Mouse (Mus musculus) cortical plate, adult 2 months (tissue): Measurements from ENCODE around the gene Pex26.

Experiments
- CTCF ChIP-seq: fragments of 200-500 bp; IDR thresholded peaks from 2 replicates; pipeline ENCODE4 v1.5.1; 2011; ENCODE audit warnings: mild to moderate bottlenecking, control low read depth, low read length; ENCODE audit not compliant: insufficient read depth; ENCODE audit errors: extremely low read depth
- POLR2A ChIP-seq: fragments of 200-500 bp; IDR thresholded peaks from 2 replicates; pipeline ENCODE4 v1.6.1; 2011; ENCODE audit warnings: mild to moderate bottlenecking, low read length, control low read depth; ENCODE audit not compliant: insufficient read depth; ENCODE audit errors: extremely low read depth

- TF ChIP-seq CTCF (no peak), POLR2A (no peak)
These were observed 41.5 kb downstream of the Pex26 start for GRCm38 (mm10) chr6:121224993-121225392.
